Mouse (Mus musculus): ENCODE data around the gene Wnt3a. TPM values are rescaled to one million over a fixed set of nuclear protein-coding genes. Genes with fewer than 3 reads are reported as not detected.

Gene Wnt3a
- polyA plus RNA-seq, 2 experiments: 1.2 to 1.3 TPM

DNA sequence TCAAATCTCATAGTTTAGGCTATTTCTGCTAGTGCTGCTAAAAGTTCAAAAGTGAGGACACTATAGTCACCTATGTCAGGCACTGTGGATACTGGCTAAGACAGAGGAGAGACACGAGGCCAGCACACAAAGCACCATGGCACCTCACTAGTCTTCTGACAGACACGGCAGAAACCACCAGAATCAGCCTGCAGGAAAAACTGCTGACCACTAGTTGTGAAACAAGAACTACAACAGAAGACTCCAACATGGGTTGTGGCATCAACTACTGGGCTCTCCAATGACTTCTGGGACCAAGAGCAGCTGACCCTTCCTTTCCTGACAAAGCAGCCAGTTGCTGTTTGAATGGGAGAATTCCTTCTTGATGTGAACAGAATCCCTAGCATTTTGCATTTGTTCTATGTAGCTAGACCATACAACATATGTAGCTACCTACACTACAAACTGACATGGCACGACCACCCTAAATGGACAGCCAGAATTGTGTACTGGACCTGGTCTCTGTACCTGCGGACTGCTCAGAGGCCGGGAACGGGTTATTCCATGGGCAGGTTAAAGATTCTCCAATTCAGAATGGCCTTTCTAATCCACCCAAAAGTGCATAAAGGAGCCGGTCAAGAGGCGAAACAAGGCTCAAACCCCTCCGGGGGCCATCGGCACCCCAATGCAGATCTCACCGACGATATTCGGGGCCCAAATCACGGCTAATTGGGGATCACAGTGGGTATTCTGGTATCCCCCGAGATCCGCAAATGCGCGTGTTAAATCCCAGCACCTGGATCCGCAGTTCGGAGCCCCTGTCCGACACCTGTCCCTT lies 63.6 kb downstream of the Wnt3a start:
- DNase-seq (ENCODE audit: low spot score) (no peak), ATAC-seq (ENCODE audit: low FRiP score, low read depth) (no peak)
- H3K9ac ChIP-seq (ENCODE audit: low read depth, low read length, severe bottlenecking): peak overlapping the region; percentile 100
- 6% methylated on average over 21 of the region's 21 CpGs for WGBS
- H3K4me2 ChIP-seq (replicated peaks; ENCODE audit: low read depth, low read length, severe bottlenecking): peak overlapping the region; percentile 77
- TF ChIP-seq POLR2A (IDR thresholded peaks at IDR 0.05; ENCODE audit: borderline replicate concordance, extremely low read depth, insufficient read depth, insufficient read length): no peak
- peak overlapping the region; percentile 100 for H3K4me3 ChIP-seq (replicated peaks; ENCODE audit: low read length)
- no peaks in the 10 kb centered on the region for H3K27me3 ChIP-seq (ENCODE audit: control insufficient read depth, insufficient read depth, low read length)
- peaks cover 35% of the 10 kb centered on the region for H3K4me1 ChIP-seq (ENCODE audit: control insufficient read depth, insufficient read depth, low read length)
- H3K27ac ChIP-seq (replicated peaks; ENCODE audit: low read depth, low read length): peak overlapping the region; percentile 98
- H3K36me3 ChIP-seq (ENCODE audit: control insufficient read depth, insufficient read depth, low read length): peaks cover 20% of the 10 kb centered on the region
- no peaks in the 10 kb centered on the region for H3K9me3 ChIP-seq (ENCODE audit: control insufficient read depth, low read length)

DNA sequence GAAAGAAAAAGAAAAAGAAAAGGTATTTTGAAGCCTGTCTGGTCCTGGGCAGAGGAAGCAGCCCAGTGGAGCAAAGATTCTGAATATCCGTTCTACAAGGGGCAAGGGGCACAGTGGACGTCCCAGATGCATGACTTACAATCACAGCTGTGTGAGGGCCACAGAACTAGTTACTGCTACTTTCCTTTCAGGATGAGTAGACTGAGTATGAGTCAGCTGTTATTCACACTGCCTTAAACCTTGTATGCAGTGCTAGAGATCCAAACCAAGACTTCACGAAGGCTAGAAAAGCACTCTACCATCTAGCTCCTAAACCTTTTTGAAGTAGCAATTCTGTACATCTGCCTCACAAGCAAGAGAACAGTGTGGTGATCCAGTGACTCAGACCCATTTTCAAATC lies 64.3 kb downstream of the Wnt3a start:
- H3K9ac ChIP-seq (ENCODE audit: low read depth, low read length, severe bottlenecking): peak overlapping the region; percentile 100

DNA sequence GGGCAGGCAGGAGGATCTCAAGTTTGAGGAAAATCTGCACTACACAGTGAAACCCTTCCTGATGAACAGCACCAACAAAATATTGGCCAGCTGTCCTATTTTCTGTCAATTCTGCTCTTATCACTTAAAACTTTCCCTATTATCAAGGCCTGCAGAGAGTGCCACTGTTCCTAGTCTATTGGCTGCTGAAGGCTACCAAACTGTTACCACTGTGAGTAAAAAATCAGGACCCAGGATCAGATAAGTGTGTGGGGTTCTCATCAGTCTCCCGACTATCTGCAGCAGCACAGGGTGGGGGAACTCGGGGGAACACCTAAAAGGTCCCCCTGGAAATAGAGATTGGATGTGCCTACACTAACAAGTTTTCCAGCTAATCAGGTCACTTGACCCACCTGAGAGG lies 65.4 kb downstream of the Wnt3a start:
- H3K9me3 ChIP-seq (ENCODE audit: control insufficient read depth, low read length): no peaks in the 10 kb centered on the region
- DNase-seq (ENCODE audit: low spot score): no peak
- peaks cover 27% of the 10 kb centered on the region for H3K36me3 ChIP-seq (ENCODE audit: control insufficient read depth, insufficient read depth, low read length)
- no peaks in the 10 kb centered on the region for H3K27me3 ChIP-seq (ENCODE audit: control insufficient read depth, insufficient read depth, low read length)
- 67% methylated on average over 2 of the region's 2 CpGs for WGBS
- no peak overlapping the region for H3K4me3 ChIP-seq (replicated peaks; ENCODE audit: low read length)
- H3K27ac ChIP-seq (replicated peaks; ENCODE audit: low read depth, low read length): no peak overlapping the region
- peak overlapping the region; percentile 26; the same call in 1 of the 2 replicates for H3K9ac ChIP-seq (ENCODE audit: low read depth, low read length, severe bottlenecking)
- H3K4me2 ChIP-seq (replicated peaks; ENCODE audit: low read depth, low read length, severe bottlenecking): peak overlapping the region; percentile 77; the same call in 1 of the 2 replicates
- ATAC-seq (ENCODE audit: low FRiP score, low read depth): no peak
- TF ChIP-seq POLR2A (IDR thresholded peaks at IDR 0.05; ENCODE audit: borderline replicate concordance, extremely low read depth, insufficient read depth, insufficient read length): no peak
- peaks cover 35% of the 10 kb centered on the region for H3K4me1 ChIP-seq (ENCODE audit: control insufficient read depth, insufficient read depth, low read length)

More for the DNA sequence above, 64.3 kb downstream of the Wnt3a start:
- Histone ChIP-seq H3K27me3 (ENCODE audit: control insufficient read depth, insufficient read depth, low read length) (no peaks in the 10 kb centered on the region), H3K4me1 (ENCODE audit: control insufficient read depth, insufficient read depth, low read length) (peaks cover 35% of the 10 kb centered on the region), H3K4me2 (replicated peaks; ENCODE audit: low read depth, low read length, severe bottlenecking) (peak overlapping the region; percentile 77), H3K27ac (replicated peaks; ENCODE audit: low read depth, low read length) (no peak overlapping the region), H3K4me3 (replicated peaks; ENCODE audit: low read length) (peak overlapping the region; percentile 100), H3K36me3 (ENCODE audit: control insufficient read depth, insufficient read depth, low read length) (peaks cover 20% of the 10 kb centered on the region), H3K9me3 (ENCODE audit: control insufficient read depth, low read length) (no peaks in the 10 kb centered on the region)
- no peak for ATAC-seq (ENCODE audit: low FRiP score, low read depth)
- DNase-seq (ENCODE audit: low spot score): no peak
- TF ChIP-seq POLR2A (IDR thresholded peaks at IDR 0.05; ENCODE audit: borderline replicate concordance, extremely low read depth, insufficient read depth, insufficient read length): no peak
- 49% methylated on average over 3 of the region's 3 CpGs for WGBS

DNA sequence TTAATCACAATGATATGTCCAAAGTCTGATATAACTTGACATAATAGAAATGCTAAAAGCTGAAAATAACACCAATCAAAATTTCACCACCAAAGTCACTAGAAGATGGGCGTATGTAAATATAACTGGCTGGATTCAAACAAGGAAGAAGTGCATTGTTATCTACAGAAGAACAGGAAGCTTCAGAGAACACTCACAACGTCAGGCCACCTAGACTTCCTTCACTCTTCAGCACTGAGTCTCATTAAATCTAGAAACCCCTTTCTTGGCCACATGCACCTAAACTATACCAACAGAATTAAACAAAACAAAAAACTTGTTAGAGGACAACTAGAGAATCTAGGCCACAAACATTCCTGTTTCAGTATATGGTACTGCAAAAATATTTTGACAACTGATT lies 66.1 kb downstream of the Wnt3a start:
- ATAC-seq (ENCODE audit: low FRiP score, low read depth) (no peak), DNase-seq (ENCODE audit: low spot score) (no peak)
- no peak overlapping the region for H3K4me3 ChIP-seq (replicated peaks; ENCODE audit: low read length)
- H3K4me1 ChIP-seq (ENCODE audit: control insufficient read depth, insufficient read depth, low read length): peaks cover 35% of the 10 kb centered on the region
- TF ChIP-seq POLR2A (IDR thresholded peaks at IDR 0.05; ENCODE audit: borderline replicate concordance, extremely low read depth, insufficient read depth, insufficient read length): no peak
- no peak overlapping the region for H3K9ac ChIP-seq (ENCODE audit: low read depth, low read length, severe bottlenecking)
- no peak overlapping the region for H3K4me2 ChIP-seq (replicated peaks; ENCODE audit: low read depth, low read length, severe bottlenecking)
- H3K9me3 ChIP-seq (ENCODE audit: control insufficient read depth, low read length): no peaks in the 10 kb centered on the region
- WGBS: 70% methylated on average over 2 of the region's 2 CpGs
- H3K27me3 ChIP-seq (ENCODE audit: control insufficient read depth, insufficient read depth, low read length): no peaks in the 10 kb centered on the region
- H3K36me3 ChIP-seq (ENCODE audit: control insufficient read depth, insufficient read depth, low read length): peaks cover 32% of the 10 kb centered on the region
- H3K27ac ChIP-seq (replicated peaks; ENCODE audit: low read depth, low read length): no peak overlapping the region

GRCm38 (mm10) chr11:59224025-59224424 lies 66.5 kb downstream of the Wnt3a start:
- ATAC-seq (ENCODE audit: low FRiP score, low read depth): no peak
- 90% methylated on average over 3 of the region's 3 CpGs for WGBS
- H3K9ac ChIP-seq (ENCODE audit: low read depth, low read length, severe bottlenecking): no peak overlapping the region
- no peaks in the 10 kb centered on the region for H3K9me3 ChIP-seq (ENCODE audit: control insufficient read depth, low read length)
- H3K36me3 ChIP-seq (ENCODE audit: control insufficient read depth, insufficient read depth, low read length): peaks cover 33% of the 10 kb centered on the region
- H3K4me3 ChIP-seq (replicated peaks; ENCODE audit: low read length): no peak overlapping the region
- H3K27ac ChIP-seq (replicated peaks; ENCODE audit: low read depth, low read length): no peak overlapping the region
- H3K4me2 ChIP-seq (replicated peaks; ENCODE audit: low read depth, low read length, severe bottlenecking): no peak overlapping the region
- no peak for DNase-seq (ENCODE audit: low spot score)
- peaks cover 35% of the 10 kb centered on the region for H3K4me1 ChIP-seq (ENCODE audit: control insufficient read depth, insufficient read depth, low read length)
- no peaks in the 10 kb centered on the region for H3K27me3 ChIP-seq (ENCODE audit: control insufficient read depth, insufficient read depth, low read length)
- TF ChIP-seq POLR2A (IDR thresholded peaks at IDR 0.05; ENCODE audit: borderline replicate concordance, extremely low read depth, insufficient read depth, insufficient read length): no peak

Measured in limb, embryonic 14.5 days (tissue).